Mouse (Mus musculus) megakaryocyte, embryonic 14.5 days (primary cell): ENCODE data around the gene Drp2.

Experiments used
- FLI1 ChIP-seq: IDR thresholded peaks from 2 replicates; pipeline ENCODE4 v1.6.1; 2012; ENCODE audit warnings: low read length, inconsistent platforms, mixed read lengths
- GATA1 ChIP-seq: IDR thresholded peaks from 3 replicates; pipeline ENCODE4 v1.6.1; 2012; ENCODE audit warnings: mixed read lengths, low read length, inconsistent platforms, borderline replicate concordance

DNA sequence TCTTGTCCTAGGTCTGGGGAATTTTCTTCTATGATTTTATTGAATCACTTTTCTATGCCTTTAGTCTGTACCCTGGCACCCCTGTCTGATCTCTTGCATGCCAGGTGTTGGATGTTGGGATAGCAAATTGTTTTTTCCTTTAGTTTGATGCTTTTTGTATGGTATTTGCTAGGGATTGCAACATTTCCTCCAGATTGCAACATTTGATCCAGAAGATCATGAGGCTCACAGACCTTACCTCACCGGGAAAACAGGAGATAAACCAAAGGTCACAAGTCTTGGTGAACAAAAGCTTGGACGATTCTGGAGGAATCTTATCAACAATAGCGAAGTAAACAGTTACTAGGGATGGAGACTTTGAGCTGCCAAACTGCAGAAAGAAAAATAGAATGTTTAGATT is 77.4 kb downstream of the Drp2 start:
- TF ChIP-seq GATA1, result no peak
- TF ChIP-seq FLI1, result no peak
